Mouse (Mus musculus): ENCODE results near the gene Mrpl1. TPM values are rescaled to one million over a fixed set of nuclear protein-coding genes. Genes with fewer than 3 reads are reported as not detected.

The Mrpl1 gene
- polyA plus RNA-seq, 1 experiment from 2014 or later, result 15.1 TPM

GRCm38 (mm10) chr5:96176879-96177358 lies 32.4 kb upstream of the Mrpl1 start:
- no peak for DNase-seq
- Histone ChIP-seq H3K4me1 (ENCODE audit: insufficient read depth) (no peaks in the 10 kb centered on the region), H3K27me3 (ENCODE audit: insufficient read depth, low read length) (no peaks in the 10 kb centered on the region), H3K4me3 (ENCODE audit: low read depth, low read length) (no peak overlapping the region), H3K4me2 (ENCODE audit: low read depth, low read length) (no peak overlapping the region), H3K27ac (ENCODE audit: low read depth) (no peak overlapping the region), H3K9me3 (ENCODE audit: low read length) (no peaks in the 10 kb centered on the region), H3K9ac (replicated peaks) (no peak overlapping the region), H3K36me3 (replicated peaks; ENCODE audit: insufficient read depth, low read length) (no peaks in the 10 kb centered on the region)
- TF ChIP-seq CTCF (IDR thresholded peaks at IDR 0.05; ENCODE audit: low read depth) (no peak), EP300 (IDR thresholded peaks at IDR 0.05; ENCODE audit: low read depth) (no peak)
- ATAC-seq, result 0 out of 2 replicates have a peak, but pooled peaks have one; percentile 33
- WGBS (ENCODE audit: insufficient replicate concordance), result 37% methylated on average over 11 of the region's 11 CpGs

GRCm38 (mm10) chr5:96183211-96183610 lies 26.1 kb upstream of the Mrpl1 start:
- 78% methylated on average over 2 of the region's 2 CpGs for WGBS (ENCODE audit: insufficient replicate concordance)
- Histone ChIP-seq H3K27me3 (ENCODE audit: insufficient read depth, low read length) (no peaks in the 10 kb centered on the region), H3K4me2 (ENCODE audit: low read depth, low read length) (no peak overlapping the region), H3K27ac (ENCODE audit: low read depth) (no peak overlapping the region), H3K4me1 (ENCODE audit: insufficient read depth) (no peaks in the 10 kb centered on the region), H3K9me3 (ENCODE audit: low read length) (no peaks in the 10 kb centered on the region), H3K36me3 (replicated peaks; ENCODE audit: insufficient read depth, low read length) (no peaks in the 10 kb centered on the region), H3K9ac (replicated peaks) (no peak overlapping the region), H3K4me3 (ENCODE audit: low read depth, low read length) (no peak overlapping the region)
- TF ChIP-seq CTCF (IDR thresholded peaks at IDR 0.05; ENCODE audit: low read depth) (no peak), EP300 (IDR thresholded peaks at IDR 0.05; ENCODE audit: low read depth) (no peak)
- DNase-seq (no peak), ATAC-seq (no peak)

GRCm38 (mm10) chr5:96183987-96184386 lies 25.3 kb upstream of the Mrpl1 start:
- Histone ChIP-seq H3K9ac (replicated peaks) (no peak overlapping the region), H3K4me3 (ENCODE audit: low read depth, low read length) (no peak overlapping the region), H3K4me1 (ENCODE audit: insufficient read depth) (no peaks in the 10 kb centered on the region), H3K36me3 (replicated peaks; ENCODE audit: insufficient read depth, low read length) (no peaks in the 10 kb centered on the region), H3K27me3 (ENCODE audit: insufficient read depth, low read length) (no peaks in the 10 kb centered on the region), H3K9me3 (ENCODE audit: low read length) (no peaks in the 10 kb centered on the region), H3K4me2 (ENCODE audit: low read depth, low read length) (no peak overlapping the region), H3K27ac (ENCODE audit: low read depth) (no peak overlapping the region)
- WGBS (ENCODE audit: insufficient replicate concordance), result 46% methylated on average over 2 of the region's 2 CpGs
- DNase-seq (no peak), ATAC-seq (no peak)
- TF ChIP-seq CTCF (IDR thresholded peaks at IDR 0.05; ENCODE audit: low read depth), result no peak
- no peak for TF ChIP-seq EP300 (IDR thresholded peaks at IDR 0.05; ENCODE audit: low read depth)

GRCm38 (mm10) chr5:96189761-96190160 lies 19.5 kb upstream of the Mrpl1 start:
- Histone ChIP-seq H3K4me3 (ENCODE audit: low read depth, low read length) (no peak overlapping the region), H3K27me3 (ENCODE audit: insufficient read depth, low read length) (no peaks in the 10 kb centered on the region), H3K4me1 (ENCODE audit: insufficient read depth) (no peaks in the 10 kb centered on the region), H3K36me3 (replicated peaks; ENCODE audit: insufficient read depth, low read length) (no peaks in the 10 kb centered on the region), H3K9ac (replicated peaks) (no peak overlapping the region), H3K4me2 (ENCODE audit: low read depth, low read length) (no peak overlapping the region), H3K27ac (ENCODE audit: low read depth) (no peak overlapping the region), H3K9me3 (ENCODE audit: low read length) (no peaks in the 10 kb centered on the region)
- ATAC-seq, result no peak
- no peak for TF ChIP-seq EP300 (IDR thresholded peaks at IDR 0.05; ENCODE audit: low read depth)
- 89% methylated on average over 1 of the region's 1 CpGs for WGBS (ENCODE audit: insufficient replicate concordance)
- DNase-seq, result no peak

GRCm38 (mm10) chr5:96191251-96191650 lies 18.0 kb upstream of the Mrpl1 start:
- TF ChIP-seq EP300 (IDR thresholded peaks at IDR 0.05; ENCODE audit: low read depth) (no peak), CTCF (IDR thresholded peaks at IDR 0.05; ENCODE audit: low read depth) (no peak)
- H3K4me3 ChIP-seq (ENCODE audit: low read depth, low read length), result no peak overlapping the region
- no peaks in the 10 kb centered on the region for H3K9me3 ChIP-seq (ENCODE audit: low read length)
- no peak overlapping the region for H3K9ac ChIP-seq (replicated peaks)
- no peaks in the 10 kb centered on the region for H3K4me1 ChIP-seq (ENCODE audit: insufficient read depth)
- no peak for ATAC-seq
- no peaks in the 10 kb centered on the region for H3K36me3 ChIP-seq (replicated peaks; ENCODE audit: insufficient read depth, low read length)
- 54% methylated on average over 4 of the region's 4 CpGs for WGBS (ENCODE audit: insufficient replicate concordance)
- H3K4me2 ChIP-seq (ENCODE audit: low read depth, low read length), result no peak overlapping the region
- DNase-seq, result no peak
- H3K27ac ChIP-seq (ENCODE audit: low read depth), result no peak overlapping the region
- H3K27me3 ChIP-seq (ENCODE audit: insufficient read depth, low read length), result no peaks in the 10 kb centered on the region

- no peak overlapping the region for H3K4me3 ChIP-seq (ENCODE audit: low read depth, low read length)
- TF ChIP-seq CTCF (IDR thresholded peaks at IDR 0.05; ENCODE audit: low read depth) (no peak), EP300 (IDR thresholded peaks at IDR 0.05; ENCODE audit: low read depth) (no peak)
- no peak for ATAC-seq
- H3K4me2 ChIP-seq (ENCODE audit: low read depth, low read length), result no peak overlapping the region
- H3K27ac ChIP-seq (ENCODE audit: low read depth), result no peak overlapping the region
- H3K4me1 ChIP-seq (ENCODE audit: insufficient read depth), result peaks cover 9% of the 10 kb centered on the region
- no peaks in the 10 kb centered on the region for H3K36me3 ChIP-seq (replicated peaks; ENCODE audit: insufficient read depth, low read length)
- DNase-seq, result no peak
- no peaks in the 10 kb centered on the region for H3K9me3 ChIP-seq (ENCODE audit: low read length)
- H3K27me3 ChIP-seq (ENCODE audit: insufficient read depth, low read length), result no peaks in the 10 kb centered on the region
- WGBS (ENCODE audit: insufficient replicate concordance), result 47% methylated on average over 2 of the region's 2 CpGs
- no peak overlapping the region for H3K9ac ChIP-seq (replicated peaks)
Measured at GRCm38 (mm10) chr5:96196547-96197052, 12.7 kb upstream of the Mrpl1 start.

GRCm38 (mm10) chr5:96198271-96198670 lies 11.0 kb upstream of the Mrpl1 start:
- Histone ChIP-seq H3K27ac (ENCODE audit: low read depth) (no peak overlapping the region), H3K36me3 (replicated peaks; ENCODE audit: insufficient read depth, low read length) (no peaks in the 10 kb centered on the region), H3K9ac (replicated peaks) (no peak overlapping the region), H3K4me1 (ENCODE audit: insufficient read depth) (peaks cover 15% of the 10 kb centered on the region), H3K27me3 (ENCODE audit: insufficient read depth, low read length) (no peaks in the 10 kb centered on the region), H3K4me2 (ENCODE audit: low read depth, low read length) (no peak overlapping the region), H3K4me3 (ENCODE audit: low read depth, low read length) (no peak overlapping the region), H3K9me3 (ENCODE audit: low read length) (no peaks in the 10 kb centered on the region)
- WGBS (ENCODE audit: insufficient replicate concordance), result 75% methylated on average over 6 of the region's 6 CpGs
- TF ChIP-seq CTCF (IDR thresholded peaks at IDR 0.05; ENCODE audit: low read depth), result no peak
- no peak for TF ChIP-seq EP300 (IDR thresholded peaks at IDR 0.05; ENCODE audit: low read depth)
- DNase-seq (no peak), ATAC-seq (no peak)

All from liver, postnatal 0 days (tissue).